Mouse (Mus musculus) midbrain, embryonic 16.5 days (tissue): ENCODE measurements around the gene Rfx4. TPM values are rescaled to one million over a fixed set of nuclear protein-coding genes. Genes with fewer than 3 reads are reported as not detected.

Experiments
- ATAC-seq: fragments of 200-750 bp; cut with Nextera tagmentation; 2 replicates; pipeline ENCODE4 v1.8.0; 2017; ENCODE audit warnings: moderate TSS enrichment
- H3K27ac ChIP-seq: fragments of 300-500 bp; sonication (generic); 2 replicates; pipeline ENCODE4 v1.5.1; 2014; ENCODE audit warnings: mild to moderate bottlenecking, low read length, mixed read lengths
- H3K27me3 ChIP-seq: fragments of 300-500 bp; sonication (generic); 2 replicates; pipeline ENCODE4 v1.6.1; 2014; ENCODE audit warnings: low read depth, low read length, mixed read lengths; ENCODE audit not compliant: control insufficient read depth, insufficient read depth
- H3K36me3 ChIP-seq: fragments of 300-500 bp; sonication (generic); 2 replicates; pipeline ENCODE4 v1.6.1; 2014; ENCODE audit warnings: mild to moderate bottlenecking, low read length, moderate library complexity, mixed read lengths; ENCODE audit not compliant: control insufficient read depth, insufficient read depth
- H3K4me1 ChIP-seq: fragments of 300-500 bp; sonication (generic); 2 replicates; pipeline ENCODE4 v1.6.1; 2014; ENCODE audit warnings: mild to moderate bottlenecking, low read length, mixed read lengths; ENCODE audit not compliant: control insufficient read depth, insufficient read depth
- H3K4me2 ChIP-seq: fragments of 300-500 bp; sonication (generic); 2 replicates; pipeline ENCODE4 v1.6.1; 2014; ENCODE audit warnings: mild to moderate bottlenecking, low read length, mixed read lengths
- H3K4me3 ChIP-seq: fragments of 300-500 bp; sonication (generic); 2 replicates; pipeline ENCODE4 v1.5.1; 2014; ENCODE audit warnings: low read depth, mild to moderate bottlenecking, low read length, moderate library complexity, mixed read lengths
- H3K9ac ChIP-seq: fragments of 300-500 bp; sonication (generic); 2 replicates; pipeline ENCODE4 v1.6.1; 2014; ENCODE audit warnings: low read depth, low read length, mixed read lengths
- H3K9me3 ChIP-seq: fragments of 300-500 bp; sonication (generic); replicated peaks from 2 replicates; pipeline ENCODE4 v1.6.1; 2014; ENCODE audit warnings: mild to moderate bottlenecking, low read length, mixed read lengths; ENCODE audit not compliant: control insufficient read depth, poor library complexity, severe bottlenecking
- WGBS: fragments of 180-500 bp; shearing (Covaris S2); extraction: QIAGEN DNeasy Blood & Tissue Kit; methylation state at CpG from one replicate; pipeline ENCODE4 v1.1.7; 2014; 5-methylcytosine and 5-hydroxymethylcytosine counted together
- polyA plus RNA-seq: library from polyadenylated mRNA; unstranded; fragments of >200 nt; fragmentation: Nextera tagmentation; extraction: Ambion mirVana; gene quantifications from 2 replicates; pipeline ENCODE4 v1.2.1, GENCODE M21; 2015

The Rfx4 gene
- polyA plus RNA-seq, 1 experiment from 2014 or later = 13.9 TPM

DNA sequence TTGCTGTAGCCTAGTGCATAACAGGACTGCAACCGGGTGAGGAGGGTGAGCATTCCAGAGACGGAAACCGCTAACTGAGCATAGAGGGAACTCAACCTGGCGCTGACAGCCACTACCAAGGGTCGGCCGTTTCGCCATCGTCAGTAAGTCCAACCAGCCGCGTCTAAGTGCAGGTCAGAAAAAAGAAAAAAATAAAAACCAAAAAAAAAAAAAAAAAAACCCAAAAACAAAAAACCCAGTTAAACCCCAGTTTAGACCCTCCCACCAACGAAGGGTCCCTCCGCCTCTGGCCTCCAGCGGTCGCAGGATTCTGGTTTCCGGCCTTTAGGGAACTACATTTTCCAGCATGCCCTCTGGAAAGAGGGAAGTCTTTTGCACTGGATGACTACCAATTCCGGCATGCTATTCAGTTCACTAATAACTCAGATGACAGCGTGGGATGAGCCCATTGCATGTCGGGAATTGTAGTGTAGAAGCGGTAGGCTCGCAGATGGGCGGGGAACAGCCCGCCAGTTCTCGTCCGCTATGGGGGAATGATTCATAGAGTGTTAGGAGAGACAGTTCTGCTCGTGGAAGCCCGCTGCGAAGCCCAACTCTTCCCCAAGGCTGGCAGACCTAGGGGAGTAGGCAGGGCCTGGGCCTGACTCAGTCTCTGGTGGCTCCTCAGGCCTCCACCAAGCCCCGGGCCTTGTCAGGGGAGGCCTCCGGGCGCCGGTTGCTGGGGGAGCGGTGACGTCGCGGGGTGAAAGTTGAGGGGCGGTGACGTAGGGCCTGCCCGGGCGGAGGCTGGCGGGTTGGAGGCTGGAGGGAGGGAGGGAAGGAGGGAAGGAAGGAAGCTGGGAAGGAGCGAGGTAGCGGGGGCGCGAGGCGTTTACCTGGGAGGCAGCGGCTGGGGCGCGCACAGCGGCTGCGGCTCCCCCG is 161.2 kb downstream of the Rfx4 start, which contains the start of gene Ric8b:
Gene Ric8b (plus strand): TSS at position 807 of the 921 bp plus-strand sequence.
- H3K27ac ChIP-seq = peak within 1 kb of the TSS; percentile 99
- peak within 1 kb of the TSS; percentile 67 for H3K4me3 ChIP-seq
- peak within 1 kb of the TSS; percentile 62 for H3K4me2 ChIP-seq
- WGBS = under 1% methylated on average over 36 of the region's 51 CpGs
- no peaks in the 10 kb centered on the region for H3K36me3 ChIP-seq
- H3K4me1 ChIP-seq = peaks cover 25% of the 10 kb centered on the region
- H3K9me3 ChIP-seq = no peaks in the 10 kb centered on the region
- peak; percentile 97 for ATAC-seq
- H3K27me3 ChIP-seq = no peaks in the 10 kb centered on the region
- H3K9ac ChIP-seq = peak within 1 kb of the TSS; percentile 86

DNA sequence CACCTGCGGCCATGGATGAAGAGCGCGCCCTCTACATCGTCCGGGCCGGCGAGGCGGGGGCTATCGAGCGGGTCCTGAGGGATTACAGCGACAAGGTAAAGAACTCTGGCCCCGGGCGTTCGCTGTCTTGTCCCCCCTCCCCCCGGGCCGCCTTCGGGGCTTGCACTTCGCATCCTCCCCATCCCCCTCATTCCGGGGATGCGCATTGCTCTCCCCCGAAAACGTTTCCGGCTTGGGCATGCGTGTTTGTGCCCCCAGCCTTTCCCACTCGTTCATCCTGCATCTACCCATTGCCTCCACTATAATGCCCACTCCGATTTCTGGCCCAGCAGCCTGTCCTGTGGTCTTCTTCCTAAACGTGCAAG is 161.9 kb downstream of the Rfx4 start:
- ATAC-seq = peak; percentile 56
- Histone ChIP-seq H3K36me3 (no peaks in the 10 kb centered on the region), H3K9me3 (no peaks in the 10 kb centered on the region), H3K4me1 (peaks cover 25% of the 10 kb centered on the region), H3K9ac (peak overlapping the region; percentile 86), H3K27ac (peak overlapping the region; percentile 99), H3K4me3 (peak overlapping the region; percentile 67), H3K4me2 (peak overlapping the region; percentile 62), H3K27me3 (no peaks in the 10 kb centered on the region)
- 1% methylated on average over 17 of the region's 27 CpGs for WGBS

GRCm38 (mm10) chr10:84926336-84926735 is 170.5 kb downstream of the Rfx4 start:
- Histone ChIP-seq H3K4me3 (no peak overlapping the region), H3K36me3 (peaks cover 13% of the 10 kb centered on the region), H3K27ac (no peak overlapping the region), H3K4me1 (no peaks in the 10 kb centered on the region), H3K4me2 (no peak overlapping the region), H3K9me3 (no peaks in the 10 kb centered on the region), H3K27me3 (no peaks in the 10 kb centered on the region), H3K9ac (no peak overlapping the region)
- no peak for ATAC-seq
- WGBS = 88% methylated on average over 7 of the region's 7 CpGs

DNA sequence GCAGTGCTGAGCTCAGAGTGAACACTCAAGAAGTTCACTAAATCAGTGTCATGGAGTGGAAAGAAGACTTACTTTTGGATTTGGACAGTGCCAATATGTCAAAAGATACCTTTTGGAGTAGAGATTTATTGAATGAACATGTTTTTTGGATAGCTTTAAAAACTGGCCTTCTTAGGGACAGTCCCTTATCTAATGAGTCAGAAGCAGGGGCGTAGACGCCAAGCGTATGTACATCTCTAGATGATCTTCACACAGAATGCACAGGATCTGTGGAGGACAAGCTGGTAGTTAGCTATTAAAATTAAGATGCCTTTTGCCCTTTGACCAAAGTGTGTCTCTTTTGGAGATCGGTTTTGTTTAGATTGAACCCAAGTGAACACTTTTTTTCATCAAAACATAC is 171.0 kb downstream of the Rfx4 start:
- Histone ChIP-seq H3K9me3 (no peaks in the 10 kb centered on the region), H3K4me1 (no peaks in the 10 kb centered on the region), H3K4me3 (no peak overlapping the region), H3K27me3 (no peaks in the 10 kb centered on the region), H3K4me2 (no peak overlapping the region), H3K9ac (no peak overlapping the region), H3K27ac (no peak overlapping the region), H3K36me3 (peaks cover 13% of the 10 kb centered on the region)
- WGBS = 95% methylated on average over 4 of the region's 4 CpGs
- no peak for ATAC-seq

DNA sequence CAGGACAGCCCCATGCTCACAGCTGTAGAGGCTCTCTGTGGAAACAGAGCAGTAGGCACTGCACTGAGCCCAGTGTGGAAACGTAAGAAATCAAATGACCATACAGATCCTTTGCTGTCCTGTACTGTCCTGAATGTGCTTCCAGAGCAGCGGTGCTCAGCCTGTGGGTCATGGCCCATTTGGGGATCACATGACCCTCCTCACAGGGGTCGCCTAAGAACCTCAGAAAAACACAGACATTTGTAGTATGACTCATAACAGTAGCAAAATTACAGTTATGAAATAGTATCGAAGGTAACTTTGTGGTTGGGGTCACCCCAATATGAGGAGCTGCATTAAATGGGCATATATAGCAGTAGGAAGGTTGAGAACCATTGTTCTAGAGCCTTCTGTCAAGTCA is 172.6 kb downstream of the Rfx4 start:
- Histone ChIP-seq H3K27ac (no peak overlapping the region), H3K27me3 (no peaks in the 10 kb centered on the region), H3K4me3 (no peak overlapping the region), H3K4me2 (no peak overlapping the region), H3K9ac (no peak overlapping the region), H3K36me3 (peaks cover 13% of the 10 kb centered on the region), H3K4me1 (no peaks in the 10 kb centered on the region), H3K9me3 (no peaks in the 10 kb centered on the region)
- 87% methylated on average over 4 of the region's 4 CpGs for WGBS
- ATAC-seq = no peak

- 89% methylated on average over 7 of the region's 7 CpGs for WGBS
- Histone ChIP-seq H3K27me3 (no peaks in the 10 kb centered on the region), H3K9me3 (no peaks in the 10 kb centered on the region), H3K4me1 (no peaks in the 10 kb centered on the region), H3K4me2 (no peak overlapping the region), H3K9ac (no peak overlapping the region), H3K36me3 (no peaks in the 10 kb centered on the region; the same call in 1 of the 2 replicates), H3K27ac (no peak overlapping the region), H3K4me3 (no peak overlapping the region)
- no peak for ATAC-seq
Measured at GRCm38 (mm10) chr10:84935553-84936209, 179.8 kb downstream of the Rfx4 start.

DNA sequence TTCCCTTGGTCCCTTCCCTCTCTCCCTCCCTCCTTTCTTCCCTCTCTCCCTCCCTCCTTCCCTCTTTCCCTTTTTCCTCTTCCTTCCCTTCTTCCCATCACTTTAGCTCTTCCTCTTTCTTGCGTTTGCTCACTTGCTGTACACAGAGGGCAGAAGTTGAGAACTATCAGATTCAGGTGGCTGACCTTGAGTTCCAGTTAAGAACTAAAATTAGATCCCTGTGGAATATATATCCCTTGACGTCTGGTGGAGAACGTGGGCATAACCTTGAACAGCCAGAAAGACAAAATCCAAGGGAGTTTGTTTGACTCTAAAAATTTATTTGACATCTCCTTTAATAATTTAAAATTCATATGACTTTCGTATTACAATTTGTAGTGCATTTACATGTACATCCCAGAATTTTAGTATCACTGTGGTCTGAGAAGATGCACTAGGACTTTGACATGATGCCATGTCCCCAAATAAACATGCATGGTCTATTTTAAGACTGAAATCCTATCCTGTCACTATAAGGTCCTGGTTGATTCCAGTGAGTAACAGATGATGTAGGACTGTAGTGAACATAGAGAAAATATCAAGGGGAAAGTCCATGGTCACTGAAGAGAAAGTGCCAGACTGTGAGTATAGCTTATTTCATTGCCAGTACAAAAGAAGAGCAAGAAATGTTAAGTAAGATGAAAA is 181.1 kb downstream of the Rfx4 start:
- H3K36me3 ChIP-seq = no peaks in the 10 kb centered on the region; the same call in 1 of the 2 replicates
- no peaks in the 10 kb centered on the region for H3K9me3 ChIP-seq
- 79% methylated on average over 4 of the region's 4 CpGs for WGBS
- no peak overlapping the region for H3K9ac ChIP-seq
- ATAC-seq = no peak
- H3K27me3 ChIP-seq = no peaks in the 10 kb centered on the region
- H3K27ac ChIP-seq = no peak overlapping the region
- no peak overlapping the region for H3K4me2 ChIP-seq
- no peaks in the 10 kb centered on the region for H3K4me1 ChIP-seq
- no peak overlapping the region for H3K4me3 ChIP-seq

GRCm38 (mm10) chr10:84938094-84938820 is 182.4 kb downstream of the Rfx4 start:
- no peak overlapping the region for H3K9ac ChIP-seq
- H3K4me3 ChIP-seq = no peak overlapping the region
- WGBS = 81% methylated on average over 14 of the region's 14 CpGs
- no peak overlapping the region for H3K27ac ChIP-seq
- no peaks in the 10 kb centered on the region for H3K27me3 ChIP-seq
- no peaks in the 10 kb centered on the region for H3K4me1 ChIP-seq
- no peaks in the 10 kb centered on the region; the same call in 1 of the 2 replicates for H3K36me3 ChIP-seq
- H3K9me3 ChIP-seq = no peaks in the 10 kb centered on the region
- no peak overlapping the region for H3K4me2 ChIP-seq
- no peak for ATAC-seq
